Mouse (Mus musculus): Measurements from ENCODE around the gene Necap2. TPM values are rescaled to one million over a fixed set of nuclear protein-coding genes. Genes with fewer than 3 reads are reported as not detected.
A peak's percentile ranks its signal among the peaks of the same experiment; 100 is the strongest.

The Necap2 gene
- polyA plus RNA-seq, 1 experiment = 55.7 TPM

- DNase-seq (ENCODE audit: extremely low spot score in 1 of 2, low spot score in 1 of 2) = no peak
Measured at GRCm38 (mm10) chr4:141076761-141077506, 1.2 kb downstream of the Necap2 start.

GRCm38 (mm10) chr4:141074109-141074508 lies 4.0 kb downstream of the Necap2 start:
- DNase-seq (ENCODE audit: extremely low spot score in 1 of 2, low spot score in 1 of 2) = no peak

- DNase-seq (ENCODE audit: extremely low spot score in 1 of 2, low spot score in 1 of 2) = peak; percentile 72 to 87
Measured at GRCm38 (mm10) chr4:141073661-141074060, 4.5 kb downstream of the Necap2 start.

- peak in 1 of 2 experiments; percentile 0 for DNase-seq (ENCODE audit: extremely low spot score in 1 of 2, low spot score in 1 of 2)
Measured at GRCm38 (mm10) chr4:141072502-141072901, 5.7 kb downstream of the Necap2 start.

GRCm38 (mm10) chr4:141069731-141070130 lies 8.4 kb downstream of the Necap2 start:
- DNase-seq (ENCODE audit: extremely low spot score in 1 of 2, low spot score in 1 of 2) = peak in 1 of 2 experiments; percentile 75

GRCm38 (mm10) chr4:141068655-141069054 lies 9.5 kb downstream of the Necap2 start:
- DNase-seq (ENCODE audit: extremely low spot score in 1 of 2, low spot score in 1 of 2) = no peak

GRCm38 (mm10) chr4:141067516-141068046 lies 10.6 kb downstream of the Necap2 start:
- no peak for DNase-seq (ENCODE audit: extremely low spot score in 1 of 2, low spot score in 1 of 2)

GRCm38 (mm10) chr4:141066709-141067515 lies 11.2 kb downstream of the Necap2 start:
- DNase-seq (ENCODE audit: extremely low spot score in 1 of 2, low spot score in 1 of 2) = no peak

GRCm38 (mm10) chr4:141065123-141065522 lies 13.0 kb downstream of the Necap2 start:
- peak; percentile 80 to 92 for DNase-seq (ENCODE audit: extremely low spot score in 1 of 2, low spot score in 1 of 2)

- no peak for DNase-seq (ENCODE audit: extremely low spot score in 1 of 2, low spot score in 1 of 2)
Measured at GRCm38 (mm10) chr4:141064104-141064659, 14.0 kb downstream of the Necap2 start.

- DNase-seq (ENCODE audit: extremely low spot score in 1 of 2, low spot score in 1 of 2) = peak; percentile 93 to 99
Measured at GRCm38 (mm10) chr4:141060426-141061301, 17.5 kb downstream of the Necap2 start, which contains the start of gene Crocc. Crocc (minus strand) TSS chr4:141060550.

GRCm38 (mm10) chr4:141059616-141060425 lies 18.3 kb downstream of the Necap2 start:
- no peak for DNase-seq (ENCODE audit: extremely low spot score in 1 of 2, low spot score in 1 of 2)

- DNase-seq (ENCODE audit: extremely low spot score in 1 of 2, low spot score in 1 of 2) = no peak
Measured at GRCm38 (mm10) chr4:141058835-141059234, 19.3 kb downstream of the Necap2 start.

GRCm38 (mm10) chr4:141056970-141057369 lies 21.2 kb downstream of the Necap2 start:
- no peak for DNase-seq (ENCODE audit: extremely low spot score in 1 of 2, low spot score in 1 of 2)

GRCm38 (mm10) chr4:141053568-141054161 lies 24.5 kb downstream of the Necap2 start:
- peak; percentile 78 to 83 for DNase-seq (ENCODE audit: extremely low spot score in 1 of 2, low spot score in 1 of 2)

- no peak for DNase-seq (ENCODE audit: extremely low spot score in 1 of 2, low spot score in 1 of 2)
Measured at GRCm38 (mm10) chr4:141053138-141053537, 25.0 kb downstream of the Necap2 start.

GRCm38 (mm10) chr4:141052442-141052841 lies 25.7 kb downstream of the Necap2 start:
- DNase-seq (ENCODE audit: extremely low spot score in 1 of 2, low spot score in 1 of 2) = no peak

- peak in 1 of 2 experiments; percentile 71 for DNase-seq (ENCODE audit: extremely low spot score in 1 of 2, low spot score in 1 of 2)
Measured at GRCm38 (mm10) chr4:141049476-141049835, 28.7 kb downstream of the Necap2 start.

All from frontal cortex, adult 2 months (tissue).